Mouse (Mus musculus): ENCODE results near the gene Rec8. TPM values are rescaled to one million over a fixed set of nuclear protein-coding genes. Genes with fewer than 3 reads are reported as not detected.
A peak's percentile ranks its signal among the peaks of the same experiment; 100 is the strongest.

Rec8 gene
- polyA plus RNA-seq, 1 experiment from 2014 or later: 8.2 TPM

GRCm38 (mm10) chr14:55649884-55650283, 32.0 kb downstream of the Rec8 start, which contains the start of gene Tssk4:
Gene Tssk4, plus strand, starts transcription at chr14:55650184.
- H3K27ac ChIP-seq: no peak within 1 kb of the TSS
- no peaks in the 10 kb centered on the region for H3K9me3 ChIP-seq
- no peak within 1 kb of the TSS for H3K4me2 ChIP-seq (replicated peaks)
- no peaks in the 10 kb centered on the region for H3K36me3 ChIP-seq
- no peak within 1 kb of the TSS for H3K9ac ChIP-seq
- H3K4me1 ChIP-seq (replicated peaks): peaks cover 5% of the 10 kb centered on the region; the same call in 1 of the 2 replicates
- WGBS: 95% methylated on average over 2 of the region's 2 CpGs
- no peak for ATAC-seq
- H3K27me3 ChIP-seq (replicated peaks): no peaks in the 10 kb centered on the region
- no peak within 1 kb of the TSS for H3K4me3 ChIP-seq (replicated peaks)

GRCm38 (mm10) chr14:55651528-55651927, 33.7 kb downstream of the Rec8 start:
- H3K36me3 ChIP-seq: no peaks in the 10 kb centered on the region
- H3K27ac ChIP-seq: no peak overlapping the region
- ATAC-seq: no peak
- H3K27me3 ChIP-seq (replicated peaks): no peaks in the 10 kb centered on the region
- WGBS: 87% methylated on average over 7 of the region's 7 CpGs
- no peaks in the 10 kb centered on the region for H3K9me3 ChIP-seq
- no peaks in the 10 kb centered on the region for H3K4me1 ChIP-seq (replicated peaks)
- no peak overlapping the region for H3K4me3 ChIP-seq (replicated peaks)
- H3K9ac ChIP-seq: no peak overlapping the region
- no peak overlapping the region for H3K4me2 ChIP-seq (replicated peaks)

- Histone ChIP-seq H3K4me1 (replicated peaks) (peaks cover 4% of the 10 kb centered on the region; the same call in 1 of the 2 replicates), H3K27me3 (replicated peaks) (no peaks in the 10 kb centered on the region), H3K36me3 (0 out of 2 replicates have a peak, but pooled peaks cover under 1% of the 10 kb centered on the region), H3K4me2 (replicated peaks) (no peak overlapping the region), H3K9me3 (no peaks in the 10 kb centered on the region), H3K27ac (no peak overlapping the region), H3K4me3 (replicated peaks) (no peak overlapping the region), H3K9ac (no peak overlapping the region)
- no peak for ATAC-seq
- WGBS: 84% methylated on average over 3 of the region's 3 CpGs
These were observed 39.1 kb downstream of the Rec8 start for GRCm38 (mm10) chr14:55656935-55657334.

GRCm38 (mm10) chr14:55658011-55658410, 40.2 kb downstream of the Rec8 start:
- H3K27me3 ChIP-seq (replicated peaks): no peaks in the 10 kb centered on the region

GRCm38 (mm10) chr14:55659960-55660573, 42.2 kb downstream of the Rec8 start, which contains the start of gene Mdp1:
Gene Mdp1, minus strand, starts transcription at chr14:55660508.
- peaks cover 12% of the 10 kb centered on the region for H3K36me3 ChIP-seq
- peak within 1 kb of the TSS; percentile 60; the same call in 1 of the 2 replicates for H3K27ac ChIP-seq
- H3K27me3 ChIP-seq (replicated peaks): no peaks in the 10 kb centered on the region
- peak within 1 kb of the TSS; percentile 61 for H3K4me2 ChIP-seq (replicated peaks)
- WGBS: under 1% methylated on average over 39 of the region's 39 CpGs
- H3K4me3 ChIP-seq (replicated peaks): peak within 1 kb of the TSS; percentile 61
- no peaks in the 10 kb centered on the region for H3K9me3 ChIP-seq
- peaks cover 4% of the 10 kb centered on the region; the same call in 1 of the 2 replicates for H3K4me1 ChIP-seq (replicated peaks)
- ATAC-seq: peak; percentile 92
- H3K9ac ChIP-seq: peak within 1 kb of the TSS; percentile 74

More at GRCm38 (mm10) chr14:55658011-55658410, 40.2 kb downstream of the Rec8 start:
- 63% methylated on average over 5 of the region's 5 CpGs for WGBS
- ATAC-seq: peak; percentile 89
- H3K4me3 ChIP-seq (replicated peaks): no peak overlapping the region
- H3K27ac ChIP-seq: peak overlapping the region; percentile 54; the same call in 1 of the 2 replicates
- H3K36me3 ChIP-seq: peaks cover 5% of the 10 kb centered on the region; the same call in 1 of the 2 replicates
- H3K9me3 ChIP-seq: no peaks in the 10 kb centered on the region
- 0 out of 2 replicates have a peak overlapping the region, but pooled peaks have one; percentile 9 for H3K4me2 ChIP-seq (replicated peaks)
- no peak overlapping the region for H3K9ac ChIP-seq
- H3K4me1 ChIP-seq (replicated peaks): peaks cover 4% of the 10 kb centered on the region; the same call in 1 of the 2 replicates

- WGBS: 59% methylated on average over 2 of the region's 2 CpGs
- ATAC-seq: peak; percentile 1; the same call in 1 of the 2 replicates
- no peak overlapping the region for H3K9ac ChIP-seq
These were observed 42.8 kb downstream of the Rec8 start for GRCm38 (mm10) chr14:55660636-55661035.

GRCm38 (mm10) chr14:55671486-55671832, 53.6 kb downstream of the Rec8 start:
- Histone ChIP-seq H3K9ac (peak overlapping the region; percentile 73), H3K36me3 (peaks cover 10% of the 10 kb centered on the region; the same call in 1 of the 2 replicates), H3K4me2 (replicated peaks) (peak overlapping the region; percentile 72), H3K9me3 (no peaks in the 10 kb centered on the region), H3K4me1 (replicated peaks) (peaks cover 17% of the 10 kb centered on the region; the same call in 1 of the 2 replicates), H3K27me3 (replicated peaks) (no peaks in the 10 kb centered on the region), H3K4me3 (replicated peaks) (peak overlapping the region; percentile 65), H3K27ac (peak overlapping the region; percentile 75)
- WGBS: under 1% methylated on average over 12 of the region's 12 CpGs
- ATAC-seq: peak; percentile 54

More at GRCm38 (mm10) chr14:55660636-55661035, 42.8 kb downstream of the Rec8 start:
- H3K27ac ChIP-seq: 0 out of 2 replicates have a peak overlapping the region, but pooled peaks have one; percentile 17
- H3K36me3 ChIP-seq: peaks cover 12% of the 10 kb centered on the region
- peak overlapping the region; percentile 61 for H3K4me3 ChIP-seq (replicated peaks)
- no peaks in the 10 kb centered on the region for H3K9me3 ChIP-seq
- peak overlapping the region; percentile 61; the same call in 1 of the 2 replicates for H3K4me2 ChIP-seq (replicated peaks)
- peaks cover 4% of the 10 kb centered on the region; the same call in 1 of the 2 replicates for H3K4me1 ChIP-seq (replicated peaks)
- H3K27me3 ChIP-seq (replicated peaks): no peaks in the 10 kb centered on the region

- under 1% methylated on average over 38 of the region's 38 CpGs for WGBS
- H3K27me3 ChIP-seq (replicated peaks): no peaks in the 10 kb centered on the region
- peaks cover 17% of the 10 kb centered on the region; the same call in 1 of the 2 replicates for H3K4me1 ChIP-seq (replicated peaks)
- peak within 1 kb of the TSS; percentile 65 for H3K4me3 ChIP-seq (replicated peaks)
- peak; percentile 99 for ATAC-seq
- no peaks in the 10 kb centered on the region for H3K9me3 ChIP-seq
- H3K9ac ChIP-seq: peak within 1 kb of the TSS; percentile 73
- peak within 1 kb of the TSS; percentile 72 for H3K4me2 ChIP-seq (replicated peaks)
- peak within 1 kb of the TSS; percentile 75 for H3K27ac ChIP-seq
- peaks cover 15% of the 10 kb centered on the region for H3K36me3 ChIP-seq
These were observed 54.2 kb downstream of the Rec8 start, which contains the start of the genes Gmpr2 and Nedd8 for GRCm38 (mm10) chr14:55671833-55672740. Gene Gmpr2, plus strand, starts transcription at chr14:55671941. Gene Nedd8, minus strand, starts transcription at chr14:55672124.

GRCm38 (mm10) chr14:55672741-55673060, 54.9 kb downstream of the Rec8 start:
- WGBS: 70% methylated on average over 7 of the region's 7 CpGs
- Histone ChIP-seq H3K27me3 (replicated peaks) (no peaks in the 10 kb centered on the region), H3K4me1 (replicated peaks) (peaks cover 17% of the 10 kb centered on the region; the same call in 1 of the 2 replicates), H3K4me2 (replicated peaks) (peak overlapping the region; percentile 72), H3K9ac (no peak overlapping the region), H3K27ac (no peak overlapping the region), H3K36me3 (peaks cover 17% of the 10 kb centered on the region), H3K4me3 (replicated peaks) (peak overlapping the region; percentile 65), H3K9me3 (no peaks in the 10 kb centered on the region)
- no peak for ATAC-seq

Other genes with a start within 250 kb of the Rec8 start
- 137 and 139 TPM in 2 replicates for gene Dhrs4, start 139.3 kb upstream of the Rec8 start, polyA plus RNA-seq (2015; fragmentation: Nextera tagmentation; extraction: Ambion mirVana)
- 2.2 and 2.4 TPM in 2 replicates for gene Carmil3, start 127.4 kb upstream of the Rec8 start, polyA plus RNA-seq (2015; fragmentation: Nextera tagmentation; extraction: Ambion mirVana)
- gene Cpne6, start 107.6 kb upstream of the Rec8 start, polyA plus RNA-seq (2015; fragmentation: Nextera tagmentation; extraction: Ambion mirVana): 0.25 and 0.40 TPM in 2 replicates
- gene Nrl, start 93.1 kb upstream of the Rec8 start, polyA plus RNA-seq (2015; fragmentation: Nextera tagmentation; extraction: Ambion mirVana): not detected in 2 replicates
- 48.8 and 50.8 TPM in 2 replicates for gene Pck2, start 77.8 kb upstream of the Rec8 start, polyA plus RNA-seq (2015; fragmentation: Nextera tagmentation; extraction: Ambion mirVana)
- gene Dcaf11, start 58.0 kb upstream of the Rec8 start, polyA plus RNA-seq (2015; fragmentation: Nextera tagmentation; extraction: Ambion mirVana): 72.8 and 86.2 TPM in 2 replicates
- gene A730061H03Rik, start 57.6 kb upstream of the Rec8 start, polyA plus RNA-seq (2015; fragmentation: Nextera tagmentation; extraction: Ambion mirVana): 2.2 and 2.4 TPM in 2 replicates
- gene Fitm1, start 42.4 kb upstream of the Rec8 start, polyA plus RNA-seq (2015; fragmentation: Nextera tagmentation; extraction: Ambion mirVana): 0.49 and 0.72 TPM in 2 replicates
- gene Psme1, start 39.9 kb upstream of the Rec8 start, polyA plus RNA-seq (2015; fragmentation: Nextera tagmentation; extraction: Ambion mirVana): 197 and 207 TPM in 2 replicates
- gene Emc9, start 32.7 kb upstream of the Rec8 start, polyA plus RNA-seq (2015; fragmentation: Nextera tagmentation; extraction: Ambion mirVana): 9.6 and 11.6 TPM in 2 replicates
- 343 and 366 TPM in 2 replicates for gene Psme2, start 26.9 kb upstream of the Rec8 start, polyA plus RNA-seq (2015; fragmentation: Nextera tagmentation; extraction: Ambion mirVana)
- 15.7 and 16.3 TPM in 2 replicates for gene Rnf31, start 26.3 kb upstream of the Rec8 start, polyA plus RNA-seq (2015; fragmentation: Nextera tagmentation; extraction: Ambion mirVana)
- gene Irf9, start 14.5 kb upstream of the Rec8 start, polyA plus RNA-seq (2015; fragmentation: Nextera tagmentation; extraction: Ambion mirVana): 10.5 and 10.8 TPM in 2 replicates
- gene Ipo4, start 17.9 kb downstream of the Rec8 start, polyA plus RNA-seq (2015; fragmentation: Nextera tagmentation; extraction: Ambion mirVana): 63.8 and 72.8 TPM in 2 replicates
- 0.86 and 2.6 TPM in 2 replicates for gene Gm49378, start 19.9 kb downstream of the Rec8 start, polyA plus RNA-seq (2015; fragmentation: Nextera tagmentation; extraction: Ambion mirVana)
- 119 and 124 TPM in 2 replicates for gene Tm9sf1, start 25.8 kb downstream of the Rec8 start, polyA plus RNA-seq (2015; fragmentation: Nextera tagmentation; extraction: Ambion mirVana)
- gene Tssk4, start 32.1 kb downstream of the Rec8 start, polyA plus RNA-seq (2015; fragmentation: Nextera tagmentation; extraction: Ambion mirVana): 0.75 and 1.2 TPM in 2 replicates
- 58.4 and 62.1 TPM in 2 replicates for gene Mdp1, start 42.5 kb downstream of the Rec8 start, polyA plus RNA-seq (2015; fragmentation: Nextera tagmentation; extraction: Ambion mirVana)
- 58.6 and 58.7 TPM in 2 replicates for gene Gmpr2, start 53.9 kb downstream of the Rec8 start, polyA plus RNA-seq (2015; fragmentation: Nextera tagmentation; extraction: Ambion mirVana)
- gene Nedd8, start 54.1 kb downstream of the Rec8 start, polyA plus RNA-seq (2015; fragmentation: Nextera tagmentation; extraction: Ambion mirVana): 510 and 527 TPM in 2 replicates
- gene Tinf2, start 63.8 kb downstream of the Rec8 start, polyA plus RNA-seq (2015; fragmentation: Nextera tagmentation; extraction: Ambion mirVana): 35.8 and 38.7 TPM in 2 replicates
- 1.1 and 1.2 TPM in 2 replicates for gene Tgm1, start 95.9 kb downstream of the Rec8 start, polyA plus RNA-seq (2015; fragmentation: Nextera tagmentation; extraction: Ambion mirVana)
- gene Rabggta, start 104.2 kb downstream of the Rec8 start, polyA plus RNA-seq (2015; fragmentation: Nextera tagmentation; extraction: Ambion mirVana): 34.1 and 34.9 TPM in 2 replicates
- 99.4 and 117 TPM in 2 replicates for gene Dhrs1, start 127.7 kb downstream of the Rec8 start, polyA plus RNA-seq (2015; fragmentation: Nextera tagmentation; extraction: Ambion mirVana)
- 35.6 and 36.0 TPM in 2 replicates for gene Nop9, start 127.7 kb downstream of the Rec8 start, polyA plus RNA-seq (2015; fragmentation: Nextera tagmentation; extraction: Ambion mirVana)
- 52.7 and 63.5 TPM in 2 replicates for gene Cideb, start 140.4 kb downstream of the Rec8 start, polyA plus RNA-seq (2015; fragmentation: Nextera tagmentation; extraction: Ambion mirVana)
- gene Ltb4r2, start 143.4 kb downstream of the Rec8 start, polyA plus RNA-seq (2015; fragmentation: Nextera tagmentation; extraction: Ambion mirVana): 0.31 and 0.52 TPM in 2 replicates
- 0.93 and 1.0 TPM in 2 replicates for gene Ltb4r1, start 147.9 kb downstream of the Rec8 start, polyA plus RNA-seq (2015; fragmentation: Nextera tagmentation; extraction: Ambion mirVana)
- 6.7 and 7.0 TPM in 2 replicates for gene Adcy4, start 166.1 kb downstream of the Rec8 start, polyA plus RNA-seq (2015; fragmentation: Nextera tagmentation; extraction: Ambion mirVana)
- 45.2 and 45.6 TPM in 2 replicates for gene Ripk3, start 170.8 kb downstream of the Rec8 start, polyA plus RNA-seq (2015; fragmentation: Nextera tagmentation; extraction: Ambion mirVana)
- 25.7 and 26.3 TPM in 2 replicates for gene Nfatc4, start 205.1 kb downstream of the Rec8 start, polyA plus RNA-seq (2015; fragmentation: Nextera tagmentation; extraction: Ambion mirVana)
- gene Nynrin, start 236.0 kb downstream of the Rec8 start, polyA plus RNA-seq (2015; fragmentation: Nextera tagmentation; extraction: Ambion mirVana): 14.5 and 18.3 TPM in 2 replicates

All from intestine, embryonic 15.5 days (tissue).